Mouse (Mus musculus) inflammation-experienced regulatory T-cells, adult 6 months (primary cell): ENCODE measurements around the gene Asb4. TPM values are rescaled to one million over a fixed set of nuclear protein-coding genes. Genes with fewer than 3 reads are reported as not detected.
"Not testable (repeated sequence)": the region's sequence is repeated elsewhere in the genome, so short reads cannot be mapped to it uniquely, and the experiment has no call there.

Source experiments
- ATAC-seq: one replicate; pipeline ENCODE4 v1.8.0; 2017
- polyA plus RNA-seq, 3 experiments: library from polyadenylated mRNA; unstranded; fragments of 100-300 nt; shearing (Covaris generic); gene quantifications; one replicate each; pipeline ENCODE4 v1.2.1; 2017

The Asb4 gene
- under 1 TPM in 2 of 3 experiments, not detected in 1; 0.21 to 0.22 TPM for polyA plus RNA-seq

DNA sequence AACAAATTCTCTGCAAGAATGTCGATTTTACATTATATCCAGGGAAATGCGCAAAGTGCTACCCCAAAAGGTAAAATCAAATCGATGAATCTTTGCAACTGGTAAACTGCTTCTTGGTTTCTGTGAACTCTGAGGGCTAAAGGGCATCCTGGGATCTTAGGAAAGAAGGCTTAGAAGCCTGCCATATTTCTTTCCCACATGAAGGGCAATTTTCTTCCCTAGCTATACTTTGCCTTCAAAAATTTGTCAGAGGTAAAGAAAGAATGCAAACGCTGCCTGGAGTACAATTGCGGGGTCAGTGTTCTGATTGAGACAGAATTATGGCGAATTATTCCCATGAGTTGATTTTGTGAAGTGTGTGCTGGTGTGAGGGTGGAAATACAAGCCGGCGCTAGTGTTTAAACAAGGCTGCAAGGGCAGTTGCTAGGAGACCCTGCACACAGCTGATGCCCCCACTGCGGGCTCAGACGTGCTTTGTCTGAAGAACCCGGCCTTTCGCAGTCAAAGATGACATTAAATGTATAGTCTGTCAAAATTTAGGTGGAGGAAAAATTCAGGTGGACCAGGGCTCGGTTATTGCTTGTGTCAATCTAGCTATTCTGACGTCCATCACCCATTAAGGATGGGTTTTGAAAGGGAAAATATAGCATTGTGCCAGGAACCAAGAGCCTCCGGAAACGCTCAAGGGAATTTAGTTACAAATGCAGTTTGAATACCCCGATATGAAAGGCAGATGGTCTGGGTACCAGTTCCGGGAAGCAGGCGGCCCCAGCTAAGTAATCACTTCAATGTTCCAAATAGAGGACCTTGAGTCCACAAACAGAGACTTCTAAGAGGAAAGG, at the start of gene Asb4:
Asb4 (plus strand) TSS at position 51 of the 842 bp plus-strand sequence.
- no peak for ATAC-seq

DNA sequence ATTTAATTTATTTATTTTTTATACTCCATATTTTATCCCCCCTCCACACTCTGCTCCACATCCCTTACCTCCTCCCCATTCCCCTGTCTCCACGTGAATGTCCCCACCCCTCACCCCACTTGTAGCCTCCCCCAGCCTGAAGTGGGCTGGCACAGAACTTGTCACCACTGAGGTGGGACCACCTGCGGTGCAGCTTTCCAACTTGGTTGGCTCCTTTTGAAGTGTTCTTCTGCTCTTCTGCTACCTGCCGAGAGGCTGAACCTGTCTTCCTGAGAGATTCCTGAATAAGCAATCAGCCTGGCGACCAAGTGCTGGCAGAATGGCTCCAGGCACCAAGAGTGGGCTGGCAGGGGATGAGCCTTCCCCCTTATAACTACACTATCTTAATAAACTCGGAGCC, 49.2 kb upstream of the Asb4 start:
- no peak for ATAC-seq

DNA sequence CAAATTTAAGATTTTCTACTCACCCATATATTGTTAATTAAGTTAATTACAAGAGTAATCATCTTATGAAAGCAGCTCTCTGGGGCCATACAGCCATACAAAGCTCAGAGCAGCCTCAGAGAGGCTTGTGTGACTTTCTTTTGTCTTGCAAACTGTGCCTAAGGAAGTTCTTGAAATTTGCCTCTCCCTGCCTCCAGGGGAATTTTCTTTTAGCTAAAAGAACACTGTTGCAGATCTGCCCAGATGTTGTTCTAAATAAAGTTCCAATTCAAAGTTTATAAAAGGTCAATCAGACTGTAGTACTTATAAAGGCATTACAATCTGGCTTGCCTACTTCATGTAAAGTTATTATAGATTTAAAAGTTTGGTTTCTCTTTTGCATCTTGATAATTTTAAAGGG, 47.2 kb upstream of the Asb4 start:
- ATAC-seq, result not testable (repeated sequence)

DNA sequence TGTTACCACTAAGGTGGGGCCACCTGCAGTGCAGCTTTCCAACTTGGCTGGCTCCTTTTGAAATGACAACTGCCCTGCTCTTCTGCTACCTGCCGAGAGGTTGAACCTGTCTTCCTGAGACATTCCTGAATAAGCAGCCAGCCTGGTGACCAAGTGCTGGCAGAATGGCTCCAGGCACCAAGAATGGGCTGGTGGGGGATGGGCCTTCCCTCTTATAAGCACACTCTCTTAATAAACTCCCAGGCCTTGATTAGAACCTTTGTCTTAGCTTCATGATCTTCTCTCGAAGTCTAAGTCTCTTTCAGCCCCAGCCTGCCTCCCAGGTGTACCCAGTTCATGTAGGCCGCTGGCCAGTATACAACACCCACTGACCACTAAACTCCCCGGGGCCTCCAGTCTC, 44.4 kb upstream of the Asb4 start:
- ATAC-seq, result not testable (repeated sequence)

DNA sequence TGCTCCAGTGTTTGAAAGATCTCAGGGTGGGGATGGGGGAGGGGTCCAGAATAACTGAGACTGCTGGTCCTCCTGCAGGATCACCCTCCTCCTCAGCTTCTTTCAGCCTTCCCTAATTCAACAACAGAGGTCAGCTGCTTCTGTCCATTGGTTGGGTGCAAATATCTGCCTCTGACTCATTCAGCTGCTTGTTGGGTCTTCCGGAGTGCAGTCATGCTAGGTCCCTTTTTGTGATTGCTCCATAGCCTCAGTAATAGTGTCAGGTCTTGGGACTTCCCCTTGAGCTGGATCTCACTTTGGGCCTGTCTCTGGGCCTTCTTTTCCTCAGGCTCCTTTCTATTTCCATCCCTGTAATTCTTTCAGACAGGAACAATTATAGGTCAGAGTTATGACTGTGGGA, 43.9 kb upstream of the Asb4 start:
- ATAC-seq, result not testable (repeated sequence)

DNA sequence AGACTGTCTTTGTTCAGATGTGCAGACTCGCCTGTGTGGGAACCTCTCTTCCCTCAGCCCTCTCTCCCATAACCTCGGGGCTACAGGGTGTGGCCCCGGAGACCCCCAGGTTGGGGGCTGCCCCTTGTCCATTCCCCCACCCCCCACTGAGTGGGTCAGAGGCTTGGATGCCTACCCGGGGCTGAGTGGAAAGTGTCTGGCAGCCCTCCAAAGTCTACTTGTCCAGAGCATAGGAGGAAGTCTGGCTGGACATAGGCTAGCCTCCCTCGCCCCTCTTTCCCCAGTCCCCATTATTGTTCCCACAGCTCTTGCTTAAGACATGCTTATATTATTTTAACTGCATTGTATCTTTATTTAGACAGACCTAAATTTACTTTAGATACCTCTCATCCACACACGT, 38.9 kb upstream of the Asb4 start:
- no peak for ATAC-seq

DNA sequence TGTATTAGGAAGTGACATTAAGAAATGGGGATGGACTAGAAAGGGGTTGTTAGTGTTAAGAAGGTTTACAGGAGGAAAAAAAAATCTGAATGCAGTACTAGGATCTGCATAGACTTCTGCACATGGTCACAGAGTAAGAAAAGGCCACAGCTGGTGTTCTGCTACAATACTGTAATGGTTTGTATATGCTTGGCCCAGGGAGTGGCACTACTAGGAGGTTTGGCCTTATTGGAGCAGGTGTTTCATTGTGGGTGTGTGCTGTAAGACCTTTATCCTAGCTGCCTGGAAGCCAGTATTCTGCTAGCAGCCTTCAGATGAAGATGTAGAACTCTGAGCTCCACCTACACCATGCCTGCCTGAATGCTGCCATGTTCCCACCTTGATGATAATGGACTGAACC, 25.3 kb upstream of the Asb4 start:
- no peak for ATAC-seq

DNA sequence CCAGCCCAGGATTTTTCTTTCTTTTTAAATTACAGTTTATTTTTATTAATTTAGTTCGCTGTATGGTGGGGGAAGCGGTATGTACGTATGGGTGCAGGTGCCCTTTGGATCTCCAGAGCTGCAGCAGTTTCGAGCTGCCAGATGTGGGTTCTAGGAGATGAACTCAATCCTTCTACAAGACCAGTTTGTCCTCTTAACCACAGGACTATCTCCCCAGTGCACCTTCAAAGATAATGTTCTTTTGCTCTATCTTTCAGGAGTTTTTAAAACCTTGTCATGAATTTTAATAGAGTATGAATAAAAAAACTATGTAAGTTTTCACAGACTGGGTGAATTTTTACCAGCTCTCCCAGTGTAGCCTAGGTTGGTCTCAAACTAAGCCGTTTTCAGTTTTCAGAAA, 22.8 kb upstream of the Asb4 start:
- ATAC-seq, result no peak

DNA sequence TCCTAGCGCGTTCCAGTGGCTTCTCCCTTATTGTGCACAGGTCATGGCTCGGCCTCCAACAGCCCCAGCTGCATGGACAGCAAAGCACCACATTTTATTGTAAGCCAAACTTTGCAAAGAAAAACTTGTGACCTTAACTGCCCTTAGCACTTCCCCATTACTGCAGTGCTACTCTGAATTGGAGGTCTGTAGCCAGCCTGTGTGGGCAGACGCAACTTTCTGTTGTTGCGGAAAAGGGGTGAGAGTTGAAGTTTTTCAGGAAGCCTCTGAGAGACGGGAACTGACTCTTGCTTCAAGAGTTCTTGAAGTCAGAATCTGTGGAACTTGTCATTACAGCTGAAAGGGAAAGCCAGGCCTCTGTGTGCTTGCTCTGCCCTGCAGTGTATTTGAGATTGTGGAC, 21.2 kb upstream of the Asb4 start:
- ATAC-seq, result no peak

DNA sequence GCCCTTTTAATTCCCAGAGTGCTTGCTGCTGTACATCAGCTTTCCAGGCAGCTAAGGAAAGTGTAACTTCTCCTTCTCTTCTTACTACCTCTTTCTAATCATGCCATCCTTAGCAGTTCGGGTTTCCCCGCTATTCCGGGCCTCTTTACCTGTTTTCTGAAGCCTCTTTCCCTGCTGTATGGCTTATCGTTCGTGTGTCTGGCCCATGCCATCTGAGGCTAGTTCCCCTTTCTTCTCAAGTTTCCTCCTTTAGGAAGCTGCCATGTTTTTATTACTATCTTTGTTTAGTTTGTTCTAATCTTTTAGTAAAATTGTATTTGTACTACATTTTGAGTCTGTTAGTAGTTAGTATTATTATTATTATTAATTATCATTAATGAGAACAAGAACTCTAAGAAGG, 17.3 kb upstream of the Asb4 start:
- no peak for ATAC-seq

DNA sequence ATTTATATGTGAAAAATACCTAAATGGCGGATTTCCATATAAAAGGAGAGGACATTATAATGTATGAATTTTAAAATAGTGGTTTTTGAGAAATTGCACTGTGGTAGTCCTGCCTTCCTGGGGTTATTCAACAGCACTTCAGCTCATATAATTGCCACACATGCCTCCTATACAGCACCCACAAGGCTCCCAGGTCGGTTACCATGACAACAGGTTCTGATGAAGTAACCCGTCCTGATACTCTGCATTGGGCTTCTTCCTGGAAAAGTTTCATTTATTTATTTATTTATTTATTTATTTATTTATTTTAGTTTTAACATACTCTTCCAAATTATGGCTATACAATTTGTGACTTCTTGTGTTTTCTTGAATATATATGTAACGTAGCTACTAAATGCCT, 6.3 kb upstream of the Asb4 start:
- ATAC-seq, result no peak

DNA sequence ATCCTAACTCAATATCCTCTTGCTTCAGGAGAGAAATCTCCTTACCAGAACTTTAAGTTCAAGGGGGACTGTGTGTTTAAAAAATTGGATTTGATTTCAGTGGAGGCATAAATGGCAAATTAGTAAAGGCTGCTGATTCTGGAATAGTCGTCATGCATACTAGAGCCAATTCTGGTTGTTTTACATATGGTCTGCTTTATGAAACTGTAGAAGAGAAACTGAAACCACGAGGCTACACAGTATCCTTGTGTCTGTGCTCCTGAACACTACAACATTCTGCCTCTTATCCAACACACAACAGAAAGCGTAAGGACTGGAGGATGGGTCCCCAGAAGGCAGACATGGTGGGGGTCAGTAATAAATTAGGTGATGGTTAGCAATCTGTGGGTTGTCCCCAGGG, 4.1 kb upstream of the Asb4 start:
- ATAC-seq, result no peak

DNA sequence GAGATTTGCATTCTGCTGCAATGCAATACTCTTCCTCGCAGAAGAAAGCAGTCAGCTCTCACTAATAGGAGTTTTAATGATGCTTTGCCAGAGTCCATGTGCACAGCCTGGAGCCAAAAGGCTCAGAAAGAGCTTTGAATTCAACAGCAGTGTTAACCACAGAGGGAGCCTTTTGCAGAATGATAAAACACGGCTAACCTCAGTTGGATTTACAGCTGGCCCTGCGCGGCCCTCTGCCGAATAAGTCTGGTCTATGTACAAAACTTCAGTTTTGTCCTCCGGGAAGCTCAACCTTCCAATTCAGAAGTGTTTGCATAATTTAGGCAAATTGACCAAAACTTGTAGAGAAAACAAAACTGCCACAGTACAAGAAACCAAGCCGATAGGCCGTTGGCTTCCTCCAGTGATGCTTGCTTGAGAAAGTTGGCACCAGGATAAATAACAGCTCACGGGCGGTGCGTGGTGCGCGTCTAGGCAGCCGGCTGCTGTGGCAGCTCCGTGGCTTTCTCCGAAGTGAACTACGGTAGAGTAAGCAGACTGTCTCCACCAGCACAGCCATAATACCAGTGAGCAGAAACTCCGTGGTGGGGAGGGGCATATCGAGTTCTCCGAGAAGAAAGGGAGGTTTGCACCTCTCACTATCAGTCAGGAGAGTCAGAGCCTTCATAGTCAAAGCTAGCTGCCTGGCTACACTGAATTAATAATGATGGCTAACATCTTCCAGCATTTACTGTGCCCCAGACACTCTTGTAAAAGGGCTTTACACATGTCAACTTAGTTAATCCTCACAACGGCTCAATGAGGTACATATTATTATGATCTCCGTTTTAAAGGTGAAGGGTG, 3.2 kb upstream of the Asb4 start:
- no peak for ATAC-seq

DNA sequence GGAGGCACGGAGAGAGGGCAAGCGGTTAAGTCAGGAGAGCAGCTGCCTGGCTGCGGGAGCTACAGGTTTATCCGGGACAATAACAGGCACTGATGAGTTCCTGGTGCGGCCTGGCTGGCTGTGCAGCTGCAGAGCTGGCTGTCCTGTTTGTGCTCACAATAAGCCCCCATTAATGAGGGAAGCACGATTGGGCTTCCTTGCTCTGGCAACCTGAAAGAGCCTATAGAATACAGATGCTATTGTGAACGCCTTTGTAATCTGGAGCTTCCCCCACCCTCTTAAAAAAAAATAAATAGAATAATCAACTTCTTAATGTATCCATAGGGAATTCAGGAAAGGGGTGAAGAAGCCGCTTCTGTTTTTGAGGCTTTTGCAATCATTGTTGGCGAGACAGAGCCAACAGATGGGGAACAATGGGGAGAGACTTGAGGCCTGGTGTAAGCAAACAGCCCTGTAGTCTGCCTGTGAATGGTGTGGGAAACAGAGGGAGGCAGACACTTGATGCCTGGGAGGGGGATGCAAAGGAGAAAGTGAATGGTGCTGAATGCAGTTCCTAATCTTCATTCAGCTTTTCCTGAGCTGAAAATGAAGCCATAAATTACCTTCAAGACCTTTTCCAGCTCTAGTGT, 2.4 kb upstream of the Asb4 start:
- no peak for ATAC-seq

DNA sequence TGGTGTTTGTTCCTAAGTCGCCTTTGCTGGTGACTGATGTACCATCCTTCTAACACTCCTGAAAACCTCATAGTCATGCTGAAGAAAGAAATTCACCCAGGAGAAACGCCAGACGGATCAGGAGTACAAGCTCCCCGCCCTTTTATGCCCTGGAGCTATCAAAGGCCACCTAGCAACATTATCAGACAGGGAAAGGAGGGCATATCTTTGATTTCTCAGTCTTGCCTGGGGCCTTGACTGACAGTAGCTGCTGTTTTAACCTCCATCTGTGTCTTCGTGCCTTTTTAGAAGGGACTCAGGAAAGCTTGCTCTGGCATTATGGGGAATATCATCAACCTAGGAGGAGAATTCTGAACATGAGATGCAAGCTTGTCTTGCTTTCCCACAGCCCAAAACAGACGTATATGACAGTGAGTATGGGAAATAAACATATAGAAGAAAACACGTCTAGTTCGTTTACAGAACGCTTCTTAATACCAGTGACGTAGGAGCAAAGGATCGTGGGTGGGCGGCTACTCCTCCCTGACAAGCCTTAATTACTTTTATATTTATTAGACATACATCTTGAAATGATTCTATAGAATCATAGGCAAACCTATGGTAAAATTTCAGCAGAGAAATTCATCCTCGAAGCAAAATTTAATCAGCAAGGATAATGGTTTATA, 1.1 kb upstream of the Asb4 start:
- ATAC-seq, result no peak

DNA sequence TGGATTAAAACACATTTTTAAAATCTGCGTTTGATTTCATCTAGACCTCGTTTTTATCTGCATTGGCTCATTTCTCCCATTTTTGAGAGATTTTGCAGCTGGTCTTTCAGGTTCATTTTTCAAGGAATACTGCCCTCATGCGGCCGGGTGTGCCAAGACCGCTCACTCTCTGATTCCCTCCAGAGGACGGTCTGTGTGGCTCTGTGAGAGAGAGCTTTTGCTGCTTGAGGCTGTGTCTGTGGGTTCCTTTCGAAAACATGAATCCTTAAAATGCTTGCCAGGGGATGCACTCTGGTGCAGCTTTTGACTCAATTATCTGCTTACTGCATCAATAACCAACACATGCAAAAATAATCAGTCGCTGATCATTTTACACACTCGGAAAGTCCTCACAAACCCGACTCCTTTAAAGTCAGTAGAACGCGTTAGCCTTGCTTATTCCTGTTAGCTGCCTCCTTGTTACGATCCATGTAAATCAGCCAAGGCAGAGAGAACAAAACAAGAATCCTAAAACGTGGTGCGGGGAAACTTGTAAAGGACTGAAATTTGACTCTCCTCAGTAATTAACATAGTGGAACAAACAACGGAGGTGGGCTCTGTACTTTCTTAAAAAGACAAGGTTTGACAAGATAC, 487 bp upstream of the Asb4 start:
- ATAC-seq, result peak; percentile 73

DNA sequence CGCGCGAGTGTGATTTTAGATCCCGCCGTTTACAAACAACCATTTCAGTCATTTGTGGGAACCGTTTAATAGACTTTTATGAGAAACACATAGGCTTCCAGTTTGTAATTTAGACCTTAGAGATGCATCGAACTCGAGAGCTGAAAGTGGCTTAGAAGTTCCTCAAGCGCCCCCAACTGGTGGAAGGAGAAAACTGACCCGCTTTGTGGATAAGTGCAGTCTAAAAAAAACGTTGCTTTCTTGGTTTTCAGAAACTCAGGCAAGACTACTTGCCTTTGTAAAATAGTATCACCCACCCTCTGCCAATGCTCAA, 948 bp downstream of the Asb4 start:
- peak; percentile 60 for ATAC-seq

DNA sequence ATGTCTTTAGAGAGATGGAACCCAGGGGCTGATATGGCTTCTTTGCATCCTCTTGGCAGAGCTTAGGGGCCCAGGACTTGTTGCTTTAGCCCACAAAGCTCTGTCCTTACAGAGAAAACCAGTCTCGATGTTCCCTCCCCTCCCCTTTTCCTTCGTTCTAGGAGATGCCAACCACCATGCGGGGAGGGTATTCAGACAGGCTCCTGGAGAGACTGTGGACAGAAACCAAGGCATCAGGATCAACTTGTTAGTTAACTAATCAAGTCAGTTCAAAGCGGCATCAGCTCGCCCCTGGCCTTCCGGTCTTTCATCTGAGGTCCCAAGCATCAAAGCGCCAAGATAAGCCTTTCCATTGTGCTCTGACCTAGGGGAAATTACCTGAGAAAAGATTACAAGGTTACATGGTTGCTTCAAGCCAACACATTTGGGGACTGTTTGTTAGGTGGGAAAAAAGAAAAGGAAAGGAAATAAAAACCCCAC, 2.0 kb downstream of the Asb4 start:
- ATAC-seq, result no peak

DNA sequence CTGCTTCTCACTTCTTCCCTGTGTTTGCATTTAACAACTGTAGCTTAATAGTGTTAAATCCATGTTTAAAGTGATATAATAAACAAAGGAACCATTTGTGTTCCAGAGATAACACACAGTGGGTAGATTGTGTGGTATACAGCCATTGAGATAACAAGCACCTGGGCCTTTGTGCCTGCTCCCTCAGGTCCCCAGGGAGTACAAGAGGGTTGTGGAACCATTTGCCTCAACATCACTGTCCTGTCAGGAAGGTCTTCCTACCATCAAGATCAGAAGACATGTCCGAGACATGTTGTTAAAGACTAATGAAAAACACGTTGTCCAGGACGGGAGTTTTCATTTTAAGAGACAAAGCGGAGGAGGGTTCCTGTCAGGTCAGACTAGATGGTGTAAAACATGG, 3.3 kb downstream of the Asb4 start:
- ATAC-seq, result no peak

DNA sequence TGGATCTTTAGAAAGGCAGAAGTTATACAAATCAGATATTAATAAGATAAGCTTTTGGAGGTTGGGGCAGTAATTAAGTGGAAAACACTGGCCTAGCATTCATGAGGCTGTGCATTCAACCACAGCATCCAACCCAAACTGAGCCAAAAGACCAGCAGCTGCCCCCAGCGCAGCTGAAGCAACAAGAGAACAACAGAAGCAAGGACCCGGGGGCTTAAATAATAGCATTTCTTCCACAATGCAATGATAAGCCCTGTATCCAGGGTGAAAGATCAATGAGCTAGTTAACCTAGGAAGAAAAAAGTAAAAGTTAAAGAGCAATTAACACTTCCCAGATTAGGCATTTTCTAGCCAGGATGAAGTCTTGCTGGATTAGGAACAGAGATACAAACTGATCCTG, 4.2 kb downstream of the Asb4 start:
- no peak for ATAC-seq

DNA sequence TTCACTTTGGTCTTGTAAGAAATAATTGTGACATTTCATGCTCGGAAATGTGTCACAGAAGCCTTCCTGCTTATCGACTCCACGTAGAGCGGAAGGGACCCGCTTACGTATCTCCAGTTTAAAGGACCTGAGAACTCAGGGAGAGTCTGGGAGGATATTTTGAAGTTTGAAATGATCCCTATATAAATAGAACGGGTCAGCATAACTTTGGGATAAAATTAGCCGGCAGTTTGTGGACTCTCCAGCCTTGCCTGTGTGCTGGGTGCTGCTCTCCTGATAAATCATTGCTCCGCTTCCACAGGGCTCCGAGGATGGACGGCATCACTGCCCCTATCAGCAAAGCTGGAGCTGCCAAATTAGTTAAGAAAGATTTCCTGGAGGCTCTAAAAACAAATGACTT, 7.1 kb downstream of the Asb4 start:
- no peak for ATAC-seq

DNA sequence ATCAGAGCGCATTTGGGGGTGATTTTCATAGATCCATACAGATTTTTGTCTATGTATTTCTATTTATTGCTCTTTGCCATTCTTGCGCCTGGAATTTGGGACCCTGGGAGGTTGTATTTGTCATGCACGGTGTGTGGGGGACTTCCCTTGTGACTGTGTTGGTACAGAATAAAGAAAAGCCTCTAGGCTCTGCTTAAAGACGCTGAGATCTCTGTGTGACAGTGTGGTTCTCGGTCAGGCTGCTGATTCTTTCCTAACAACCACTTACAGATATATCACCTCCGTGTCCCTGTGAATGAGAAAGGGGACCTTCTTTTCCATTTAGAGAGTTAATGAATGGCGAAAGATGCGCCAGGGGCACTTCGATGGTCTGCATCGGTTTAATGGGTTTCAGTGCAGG, 7.8 kb downstream of the Asb4 start:
- ATAC-seq, result no peak
